ENCODE assay signal across 8 mouse cellular contexts in the genomic region with DNA sequence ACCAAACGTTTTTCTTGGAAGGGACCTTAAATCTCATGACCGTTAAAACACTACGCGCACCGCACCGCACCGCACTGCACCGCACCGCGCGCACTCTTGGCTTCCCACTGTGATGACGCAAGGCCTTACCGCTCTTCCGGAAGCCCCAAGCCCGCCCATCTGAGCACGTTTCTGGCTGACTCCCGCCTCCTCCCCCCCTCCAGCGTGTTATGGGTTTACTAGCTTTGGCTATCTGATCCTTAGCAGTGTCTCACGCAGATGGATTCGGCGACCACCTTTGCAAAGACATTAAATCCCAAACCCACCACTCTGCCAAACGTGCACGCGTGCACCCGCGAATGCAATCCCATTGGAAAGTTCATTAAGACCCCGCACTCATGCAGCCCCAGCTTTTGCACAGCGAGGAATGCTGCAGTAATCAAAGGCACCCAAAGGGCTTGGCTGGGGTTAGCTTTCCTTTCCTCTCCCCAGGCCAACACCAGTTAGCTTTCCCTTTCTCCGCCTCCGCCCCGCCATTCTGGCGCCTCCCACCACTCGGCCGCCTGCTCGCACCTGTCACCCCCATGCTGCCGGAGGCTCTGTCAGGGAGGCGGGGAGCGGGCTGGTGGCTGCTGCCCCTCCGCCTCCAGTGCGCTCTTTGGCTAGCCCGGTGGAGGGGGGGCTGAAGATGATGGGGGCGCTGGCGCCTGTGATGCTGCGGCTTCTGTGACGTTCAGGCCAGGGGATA. TPM values are rescaled to one million over a fixed set of nuclear protein-coding genes. Genes with fewer than 3 reads are reported as not detected.
A peak's percentile ranks its signal among the peaks of the same experiment; 100 is the strongest.
DNase-seq lines count a peak whose midpoint lies in the region; ATAC-seq and TF ChIP-seq lines count a peak whose summit lies in the region.

A gene (minus strand): TSS at position 643 of the 727 bp plus-strand sequence.

- peak within 1 kb of the TSS; percentile 93 for H3K4me2 ChIP-seq in neural tube, embryonic 12.5 days (replicated peaks)

- H3K27ac ChIP-seq in neural tube, embryonic 12.5 days, result no peak within 1 kb of the TSS
- peak within 1 kb of the TSS; percentile 61 for H3K27ac ChIP-seq in thymus, adult 2 months (ENCODE audit: control insufficient read depth, insufficient read depth, low read length)

- H3K27me3 ChIP-seq in neural tube, embryonic 12.5 days (replicated peaks), result peaks cover 9% of the 10 kb centered on the region
- no peaks in the 10 kb centered on the region for H3K27me3 ChIP-seq in thymus, adult 2 months (ENCODE audit: control insufficient read depth, insufficient read depth, low read length)

- H3K36me3 ChIP-seq in neural tube, embryonic 12.5 days, result peaks cover 18% of the 10 kb centered on the region; the same call in 1 of the 2 replicates
- peaks cover 4% of the 10 kb centered on the region for H3K36me3 ChIP-seq in thymus, adult 2 months (ENCODE audit: control insufficient read depth, insufficient read depth, low read length)

- peaks cover 4% of the 10 kb centered on the region; the same call in 1 of the 2 replicates for H3K9me3 ChIP-seq in neural tube, embryonic 12.5 days

- 0 out of 2 replicates have a peak, but pooled peaks have one; percentile 15 for ATAC-seq in erythroid progenitor cell, adult 5-6 weeks (replicated peaks; ENCODE audit: low FRiP score, poor library complexity, severe bottlenecking)
- peak; percentile 89 for ATAC-seq in neural tube, embryonic 12.5 days (ENCODE audit: low FRiP score, low read depth)

- H3K4me3 ChIP-seq in neural tube, embryonic 12.5 days, result peak within 1 kb of the TSS; percentile 47
- H3K4me3 ChIP-seq in thymus, adult 2 months (ENCODE audit: control insufficient read depth, insufficient read depth, low read length), result peak within 1 kb of the TSS; percentile 80

- TF ChIP-seq POLR2A in brain, embryonic 14.5 days (IDR thresholded peaks at IDR 0.05; ENCODE audit: borderline replicate concordance, extremely low read depth, insufficient read depth, insufficient read length, poor library complexity, severe bottlenecking), result no peak
- TF ChIP-seq POLR2A in thymus, adult 2 months (IDR thresholded peaks at IDR 0.05; ENCODE audit: control insufficient read depth, extremely low read depth, insufficient read depth, low read length, poor library complexity), result peak; percentile 60; the same call in 1 of the 2 replicates

- H3K4me1 ChIP-seq in neural tube, embryonic 12.5 days, result peaks cover 10% of the 10 kb centered on the region
- peaks cover 8% of the 10 kb centered on the region for H3K4me1 ChIP-seq in thymus, adult 2 months (replicated peaks; ENCODE audit: control insufficient read depth, insufficient read depth, low read length)

- under 1% methylated on average over 45 of the region's 45 CpGs for WGBS in neural tube, embryonic 12.5 days
- under 1% methylated on average over 45 of the region's 45 CpGs for WGBS in thymus, adult 2 months

- intact Hi-C loops in heart, postnatal 10 days (cut with DNase I), result no loop called here

- peak within 1 kb of the TSS; percentile 52 for H3K9ac ChIP-seq in neural tube, embryonic 12.5 days

- no peak for TF ChIP-seq CTCF in brain, embryonic 14.5 days (IDR thresholded peaks at IDR 0.05; ENCODE audit: borderline replicate concordance, extremely low read depth, insufficient read depth, insufficient read length)
- no peak for TF ChIP-seq CTCF in thymus, adult 2 months (IDR thresholded peaks at IDR 0.05; ENCODE audit: borderline replicate concordance, control insufficient read depth, extremely low read depth, insufficient read depth, low read length, poor library complexity)

- peak; percentile 89 for DNase-seq in CD4-positive, CD25-positive, alpha-beta regulatory T cell, adult 2 months (ENCODE audit: low read depth, low spot score)
- peak; percentile 89 for DNase-seq in brain, embryonic 14.5 days (ENCODE audit: low read depth)
- peak; percentile 62 to 67 for DNase-seq in heart, postnatal 10 days
- peak; percentile 51 to 69 for DNase-seq in layer of hippocampus, adult 18-20 months (ENCODE audit: low spot score in 2 of 2)
- peak; percentile 64 to 66 for DNase-seq in lung, adult 18-20 months
- DNase-seq in thymus, adult 2 months, result peak; percentile 83

RNA-seq across cellular contexts. Expression of the gene that starts here (rescaled TPM):
- 0.48 and 0.68 TPM in 2 replicates for polyA plus RNA-seq in brain, embryonic 14.5 days (2012; rRNA removed)
- total RNA-seq in erythroid progenitor cell, adult 5-6 weeks (2015; ENCODE audit: low replicate concordance), result not detected in 2 replicates
- total RNA-seq in erythroid progenitor cell, adult 5-6 weeks (2017; ENCODE audit: low replicate concordance), result not detected in 2 replicates
- total RNA-seq in heart, postnatal 10 days (2021), result not detected
- 1 to 10 TPM in 1 of 2 experiments, under 1 TPM in 1; 0.99 to 1.6 TPM for total RNA-seq in layer of hippocampus, adult 18-20 months (2021)
- 0.18 and 0.31 TPM in 2 replicates for polyA plus RNA-seq in neural tube, embryonic 12.5 days (2016; fragmentation: Nextera tagmentation; extraction: Ambion mirVana)
- polyA plus RNA-seq in thymus, adult 2 months (2012; rRNA removed), result not detected in 2 replicates

Comparison
In these comparisons a context has a peak if more than half of its experiments do, and no peak if none do; other contexts are left out.
1. Peak in DNase-seq in brain, embryonic 14.5 days; RNA of the gene not detected or under 1 TPM.
2. Peak in ATAC-seq in erythroid progenitor cell, adult 5-6 weeks; RNA of the gene not detected or under 1 TPM.
3. Peak in DNase-seq in heart, postnatal 10 days; RNA of the gene not detected or under 1 TPM.
4. Peak in ATAC-seq, H3K4me3 ChIP-seq, H3K9ac ChIP-seq and H3K4me2 ChIP-seq in neural tube, embryonic 12.5 days; RNA of the gene not detected or under 1 TPM.
5. Peak in DNase-seq, H3K4me3 ChIP-seq and H3K27ac ChIP-seq in thymus, adult 2 months; RNA of the gene not detected or under 1 TPM.